In genomic region chr17:5187546-5187945, GRCm38 (mm10) we compare ENCODE assay signal across 10 mouse cellular contexts.
DNase-seq lines count a peak whose midpoint lies in the region; ATAC-seq and TF ChIP-seq lines count a peak whose summit lies in the region.
"Had no signal": no experiment of that assay in that cellular context is flagged by ENCODE, and none has a peak within 500 bp of the region (broad histone marks: within the 10 kb centered on the region; RNA-seq: fewer than 3 reads in every experiment).

No protein-coding gene starts in this region.

- H3K9me3 ChIP-seq in kidney, embryonic 16.5 days (ENCODE audit: low read length) = no peaks in the 10 kb centered on the region
- H3K9me3 ChIP-seq in kidney, embryonic 15.5 days (replicated peaks) = no peaks in the 10 kb centered on the region
- H3K9me3 ChIP-seq: hindbrain, embryonic 15.5 days had no signal

- H3K4me3 ChIP-seq in kidney, adult 2 months (ENCODE audit: insufficient read depth, low read depth, low read length) = no peak overlapping the region
- no peak overlapping the region for H3K4me3 ChIP-seq in kidney, embryonic 16.5 days (ENCODE audit: low read length)
- H3K4me3 ChIP-seq in kidney, embryonic 15.5 days (replicated peaks) = no peak overlapping the region
- H3K4me3 ChIP-seq: hindbrain, embryonic 15.5 days had no signal

- no peaks in the 10 kb centered on the region for H3K27me3 ChIP-seq in kidney, adult 2 months (replicated peaks; ENCODE audit: control insufficient read depth, insufficient read depth, low read length)
- no peaks in the 10 kb centered on the region for H3K27me3 ChIP-seq in kidney, embryonic 16.5 days (ENCODE audit: insufficient read depth, low read length)
- no peaks in the 10 kb centered on the region for H3K27me3 ChIP-seq in kidney, embryonic 15.5 days
- H3K27me3 ChIP-seq: hindbrain, embryonic 15.5 days had no signal

- H3K4me2 ChIP-seq in kidney, embryonic 16.5 days (replicated peaks; ENCODE audit: low read depth, low read length) = no peak overlapping the region
- H3K4me2 ChIP-seq in kidney, embryonic 15.5 days = no peak overlapping the region
- H3K4me2 ChIP-seq: hindbrain, embryonic 15.5 days had no signal

- no peak for ATAC-seq in kidney, embryonic 16.5 days (ENCODE audit: low FRiP score, low TSS enrichment)
- peak; percentile 55 for ATAC-seq in megakaryocyte-erythroid progenitor cell, adult 5-6 weeks (replicated peaks; ENCODE audit: low FRiP score, low TSS enrichment, poor library complexity, severe bottlenecking)
- ATAC-seq in kidney, embryonic 15.5 days (replicated peaks; ENCODE audit: low FRiP score) = no peak

- no peak overlapping the region for H3K27ac ChIP-seq in kidney, adult 2 months (ENCODE audit: insufficient read depth, low read depth, low read length)
- no peak overlapping the region for H3K27ac ChIP-seq in kidney, embryonic 16.5 days (ENCODE audit: low read length)
- H3K27ac ChIP-seq in kidney, embryonic 15.5 days = no peak overlapping the region
- H3K27ac ChIP-seq: hindbrain, embryonic 15.5 days had no signal

- peaks cover 5% of the 10 kb centered on the region; the same call in 1 of the 2 replicates for H3K4me1 ChIP-seq in kidney, adult 2 months (ENCODE audit: control insufficient read depth, insufficient read depth, low read length)
- H3K4me1 ChIP-seq in kidney, embryonic 16.5 days (ENCODE audit: insufficient read depth, low read length) = peaks cover 21% of the 10 kb centered on the region
- peaks cover 24% of the 10 kb centered on the region for H3K4me1 ChIP-seq in kidney, embryonic 15.5 days

- DNase-seq in kidney, adult 2 months = no peak
- DNase-seq in A20 (ENCODE audit: low read depth, low spot score) (peak; percentile 73), MEL-GATA-1-ER (ENCODE audit: extremely low read depth, low read depth) (peak; percentile 51)
- no peak for DNase-seq in cerebellum, adult 18-20 months
- no peak for DNase-seq in cerebellum, adult 9-11 months
- DNase-seq: lung, postnatal 14 days had no signal

- H3K36me3 ChIP-seq in kidney, adult 2 months (ENCODE audit: control insufficient read depth, insufficient read depth, low read length) = no peaks in the 10 kb centered on the region
- no peaks in the 10 kb centered on the region for H3K36me3 ChIP-seq in kidney, embryonic 16.5 days (ENCODE audit: insufficient read depth, low read length)
- no peaks in the 10 kb centered on the region for H3K36me3 ChIP-seq in kidney, embryonic 15.5 days
- H3K36me3 ChIP-seq: hindbrain, embryonic 15.5 days had no signal

- H3K9ac ChIP-seq in kidney, embryonic 16.5 days (replicated peaks; ENCODE audit: low read length) = no peak overlapping the region
- H3K9ac ChIP-seq in kidney, embryonic 15.5 days = no peak overlapping the region
- H3K9ac ChIP-seq: hindbrain, embryonic 15.5 days had no signal

- no peak for TF ChIP-seq POLR2A in kidney, adult 2 months (IDR thresholded peaks at IDR 0.05; ENCODE audit: low read depth, low read length)

- 89% methylated on average over 2 of the region's 2 CpGs for WGBS in kidney, adult 2 months
- 86% methylated on average over 2 of the region's 2 CpGs for WGBS in kidney, embryonic 16.5 days
- 81% methylated on average over 2 of the region's 2 CpGs for WGBS in kidney, embryonic 15.5 days

- peak; percentile 26; the same call in 1 of the 2 replicates for TF ChIP-seq CTCF in kidney, adult 2 months (conservative IDR thresholded peaks at IDR 0.05; ENCODE audit: insufficient read depth, insufficient read length, low read depth, low read length)

Comparison
In these comparisons a context has a peak if more than half of its experiments do, and no peak if none do; other contexts are left out.
1. DNase-seq: peak in A20 (single experiment) and MEL-GATA-1-ER (single experiment); none in kidney, adult 2 months (single experiment), cerebellum, adult 18-20 months (0 of 2) and cerebellum, adult 9-11 months (single experiment).